Mouse (Mus musculus): ENCODE data around the gene Gsn. TPM values are rescaled to one million over a fixed set of nuclear protein-coding genes. Genes with fewer than 3 reads are reported as not detected.

The Gsn gene
- polyA plus RNA-seq, 1 experiment, result 166 TPM

GRCm38 (mm10) chr2:35318405-35318804 lies 62.2 kb downstream of the Gsn start:
- Histone ChIP-seq H3K4me3 (ENCODE audit: insufficient read depth, poor library complexity, severe bottlenecking) (no peak overlapping the region), H3K79me2 (ENCODE audit: control insufficient read depth, insufficient read depth) (no peaks in the 10 kb centered on the region), H3K27me3 (ENCODE audit: control insufficient read depth, insufficient read depth, insufficient read length) (no peaks in the 10 kb centered on the region), H3ac (ENCODE audit: control insufficient read depth, insufficient read length, low read depth) (no peak overlapping the region), H3K79me3 (ENCODE audit: low read depth) (no peaks in the 10 kb centered on the region), H3K36me3 (ENCODE audit: control insufficient read depth, insufficient read depth) (peaks cover 56% of the 10 kb centered on the region)
- TF ChIP-seq CEBPB (IDR thresholded peaks at IDR 0.05; ENCODE audit: low read depth) (no peak), MYOG (IDR thresholded peaks at IDR 0.05; ENCODE audit: control insufficient read depth, extremely low read depth, insufficient read length) (no peak), MYOD1 (IDR thresholded peaks at IDR 0.05; ENCODE audit: control insufficient read depth, insufficient read length, low read depth) (no peak), USF1 (IDR thresholded peaks at IDR 0.05; ENCODE audit: low read depth) (no peak)

- Histone ChIP-seq H3K79me2 (ENCODE audit: control insufficient read depth, insufficient read depth) (no peaks in the 10 kb centered on the region), H3K4me3 (ENCODE audit: insufficient read depth, poor library complexity, severe bottlenecking) (no peak overlapping the region), H3K27me3 (ENCODE audit: control insufficient read depth, insufficient read depth, insufficient read length) (no peaks in the 10 kb centered on the region), H3ac (ENCODE audit: control insufficient read depth, insufficient read length, low read depth) (no peak overlapping the region), H3K36me3 (ENCODE audit: control insufficient read depth, insufficient read depth) (peaks cover 71% of the 10 kb centered on the region), H3K79me3 (ENCODE audit: low read depth) (no peaks in the 10 kb centered on the region)
- no peak for TF ChIP-seq FOSL1 (IDR thresholded peaks at IDR 0.05; ENCODE audit: insufficient read depth, low read length, poor library complexity, severe bottlenecking)
- TF ChIP-seq CTCF (IDR thresholded peaks at IDR 0.05; ENCODE audit: control insufficient read depth, insufficient read depth, insufficient read length), result no peak
- TF ChIP-seq MYOD1 (IDR thresholded peaks at IDR 0.05; ENCODE audit: control insufficient read depth, insufficient read length, low read depth), result no peak
- no peak for TF ChIP-seq MAX (IDR thresholded peaks at IDR 0.05)
- no peak for TF ChIP-seq CEBPB (IDR thresholded peaks at IDR 0.05; ENCODE audit: low read depth)
- no peak for TF ChIP-seq MYOG (IDR thresholded peaks at IDR 0.05; ENCODE audit: control insufficient read depth, extremely low read depth, insufficient read length)
- TF ChIP-seq USF1 (IDR thresholded peaks at IDR 0.05; ENCODE audit: low read depth), result no peak
These were observed 64.2 kb downstream of the Gsn start for GRCm38 (mm10) chr2:35320399-35320798.

- Histone ChIP-seq H3K36me3 (ENCODE audit: control insufficient read depth, insufficient read depth) (peaks cover 62% of the 10 kb centered on the region), H3ac (ENCODE audit: control insufficient read depth, insufficient read length, low read depth) (no peak overlapping the region)
These were observed 66.4 kb downstream of the Gsn start for GRCm38 (mm10) chr2:35322404-35323164.

GRCm38 (mm10) chr2:35325930-35326329 lies 69.8 kb downstream of the Gsn start:
- Histone ChIP-seq H3K36me3 (ENCODE audit: control insufficient read depth, insufficient read depth) (peaks cover 37% of the 10 kb centered on the region), H3ac (ENCODE audit: control insufficient read depth, insufficient read length, low read depth) (no peak overlapping the region), H3K79me2 (ENCODE audit: control insufficient read depth, insufficient read depth) (peaks cover 13% of the 10 kb centered on the region), H3K79me3 (ENCODE audit: low read depth) (no peaks in the 10 kb centered on the region), H3K27me3 (ENCODE audit: control insufficient read depth, insufficient read depth, insufficient read length) (no peaks in the 10 kb centered on the region), H3K4me3 (ENCODE audit: insufficient read depth, poor library complexity, severe bottlenecking) (no peak overlapping the region)
- TF ChIP-seq CTCF (IDR thresholded peaks at IDR 0.05; ENCODE audit: control insufficient read depth, insufficient read depth, insufficient read length) (no peak), FOSL1 (IDR thresholded peaks at IDR 0.05; ENCODE audit: insufficient read depth, low read length, poor library complexity, severe bottlenecking) (no peak), USF1 (IDR thresholded peaks at IDR 0.05; ENCODE audit: low read depth) (no peak), CEBPB (IDR thresholded peaks at IDR 0.05; ENCODE audit: low read depth) (no peak), MYOG (IDR thresholded peaks at IDR 0.05; ENCODE audit: control insufficient read depth, extremely low read depth, insufficient read length) (no peak), MYOD1 (IDR thresholded peaks at IDR 0.05; ENCODE audit: control insufficient read depth, insufficient read length, low read depth) (no peak), MAX (IDR thresholded peaks at IDR 0.05) (no peak)

More at GRCm38 (mm10) chr2:35322404-35323164, 66.4 kb downstream of the Gsn start:
- H3K79me2 ChIP-seq (ENCODE audit: control insufficient read depth, insufficient read depth), result no peaks in the 10 kb centered on the region
- no peak overlapping the region for H3K4me3 ChIP-seq (ENCODE audit: insufficient read depth, poor library complexity, severe bottlenecking)
- no peaks in the 10 kb centered on the region for H3K27me3 ChIP-seq (ENCODE audit: control insufficient read depth, insufficient read depth, insufficient read length)
- H3K79me3 ChIP-seq (ENCODE audit: low read depth), result no peaks in the 10 kb centered on the region
- TF ChIP-seq CTCF (IDR thresholded peaks at IDR 0.05; ENCODE audit: control insufficient read depth, insufficient read depth, insufficient read length) (no peak), USF1 (IDR thresholded peaks at IDR 0.05; ENCODE audit: low read depth) (no peak), FOSL1 (IDR thresholded peaks at IDR 0.05; ENCODE audit: insufficient read depth, low read length, poor library complexity, severe bottlenecking) (no peak), CEBPB (IDR thresholded peaks at IDR 0.05; ENCODE audit: low read depth) (no peak), MAX (IDR thresholded peaks at IDR 0.05) (no peak), MYOD1 (IDR thresholded peaks at IDR 0.05; ENCODE audit: control insufficient read depth, insufficient read length, low read depth) (no peak), MYOG (IDR thresholded peaks at IDR 0.05; ENCODE audit: control insufficient read depth, extremely low read depth, insufficient read length) (no peak)

DNA sequence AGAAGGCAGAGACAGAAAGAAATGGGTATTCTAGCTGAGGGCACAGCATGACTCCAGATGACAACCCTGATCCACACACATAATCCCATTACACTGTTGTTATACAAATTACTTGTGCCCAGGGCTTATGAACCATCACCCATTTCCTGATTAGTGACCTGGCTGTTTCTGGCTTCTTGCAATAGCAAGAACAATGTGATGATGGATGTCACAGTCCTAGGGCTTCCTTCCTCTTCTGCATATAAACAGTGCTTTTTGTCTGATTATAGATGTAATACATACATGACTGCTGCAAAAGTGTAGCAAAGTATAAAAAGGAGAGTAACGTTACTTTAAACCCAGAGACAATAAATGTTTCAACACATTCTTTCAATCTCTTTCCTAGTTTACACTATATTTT lies 70.8 kb downstream of the Gsn start:
- Histone ChIP-seq H3K4me3 (ENCODE audit: insufficient read depth, poor library complexity, severe bottlenecking) (no peak overlapping the region), H3K79me2 (ENCODE audit: control insufficient read depth, insufficient read depth) (peaks cover 23% of the 10 kb centered on the region), H3K27me3 (ENCODE audit: control insufficient read depth, insufficient read depth, insufficient read length) (no peaks in the 10 kb centered on the region), H3ac (ENCODE audit: control insufficient read depth, insufficient read length, low read depth) (no peak overlapping the region), H3K79me3 (ENCODE audit: low read depth) (peaks cover 5% of the 10 kb centered on the region), H3K36me3 (ENCODE audit: control insufficient read depth, insufficient read depth) (peaks cover 29% of the 10 kb centered on the region)
- no peak for TF ChIP-seq CEBPB (IDR thresholded peaks at IDR 0.05; ENCODE audit: low read depth)
- TF ChIP-seq FOSL1 (IDR thresholded peaks at IDR 0.05; ENCODE audit: insufficient read depth, low read length, poor library complexity, severe bottlenecking), result no peak
- TF ChIP-seq USF1 (IDR thresholded peaks at IDR 0.05; ENCODE audit: low read depth), result no peak
- TF ChIP-seq MYOG (IDR thresholded peaks at IDR 0.05; ENCODE audit: control insufficient read depth, extremely low read depth, insufficient read length), result no peak
- no peak for TF ChIP-seq MAX (IDR thresholded peaks at IDR 0.05)
- TF ChIP-seq CTCF (IDR thresholded peaks at IDR 0.05; ENCODE audit: control insufficient read depth, insufficient read depth, insufficient read length), result no peak
- no peak for TF ChIP-seq MYOD1 (IDR thresholded peaks at IDR 0.05; ENCODE audit: control insufficient read depth, insufficient read length, low read depth)
